20 mouse cellular contexts compared by ENCODE assay signal in genomic region chr10:62215633-62216032, GRCm38 (mm10). TPM values are rescaled to one million over a fixed set of nuclear protein-coding genes. Genes with fewer than 3 reads are reported as not detected.
DNase-seq lines count a peak whose midpoint lies in the region; ATAC-seq and TF ChIP-seq lines count a peak whose summit lies in the region.
"Had no signal": no experiment of that assay in that cellular context is flagged by ENCODE, and none has a peak within 500 bp of the region (broad histone marks: within the 10 kb centered on the region; RNA-seq: fewer than 3 reads in every experiment).

No protein-coding gene starts in this region.

- WGBS in heart, embryonic 10.5 days, result 91% methylated on average over 8 of the region's 8 CpGs
- WGBS in intestine, embryonic 16.5 days, result 90% methylated on average over 8 of the region's 8 CpGs
- 65% methylated on average over 8 of the region's 8 CpGs for WGBS in liver, postnatal 0 days (ENCODE audit: insufficient replicate concordance)

- TF ChIP-seq EP300 in MEL (IDR thresholded peaks at IDR 0.05; ENCODE audit: low read depth in 1 of 2, low read length in 2 of 2), result no peak
- TF ChIP-seq EP300 in liver, postnatal 0 days (IDR thresholded peaks at IDR 0.05; ENCODE audit: low read depth), result no peak

- H3K4me2 ChIP-seq in intestine, embryonic 16.5 days (ENCODE audit: low read depth, low read length), result no peak overlapping the region
- H3K4me2 ChIP-seq in liver, postnatal 0 days (ENCODE audit: low read depth, low read length), result peak overlapping the region; percentile 58
- H3K4me2 ChIP-seq: heart, embryonic 13.5 days; hindbrain, embryonic 14.5 days; limb, embryonic 13.5 days; neural tube, embryonic 13.5 days had no signal

- H3K9me3 ChIP-seq in heart, embryonic 10.5 days, result no peaks in the 10 kb centered on the region
- no peaks in the 10 kb centered on the region for H3K9me3 ChIP-seq in MEL (replicated peaks; ENCODE audit: insufficient read depth, low read length)
- no peaks in the 10 kb centered on the region for H3K9me3 ChIP-seq in intestine, embryonic 16.5 days (ENCODE audit: control insufficient read depth, low read length)
- H3K9me3 ChIP-seq in liver, postnatal 0 days (ENCODE audit: low read length), result no peaks in the 10 kb centered on the region
- H3K9me3 ChIP-seq: heart, embryonic 13.5 days; limb, embryonic 13.5 days; midbrain, embryonic 10.5 days; neural tube, embryonic 13.5 days had no signal

- H3K9ac ChIP-seq in MEL (ENCODE audit: control insufficient read depth, low read depth, low read length, poor library complexity, severe bottlenecking), result peak overlapping the region; percentile 83
- no peak overlapping the region; the same call in 1 of the 2 replicates for H3K9ac ChIP-seq in intestine, embryonic 16.5 days (ENCODE audit: low read depth, low read length)
- peak overlapping the region; percentile 34; the same call in 1 of the 2 replicates for H3K9ac ChIP-seq in liver, postnatal 0 days (replicated peaks)
- H3K9ac ChIP-seq: heart, embryonic 13.5 days; hindbrain, embryonic 14.5 days; limb, embryonic 13.5 days; neural tube, embryonic 13.5 days had no signal

- no peak for TF ChIP-seq RAD21 in MEL (IDR thresholded peaks at IDR 0.05; ENCODE audit: low read depth, low read length)

- no peak for ATAC-seq in intestine, embryonic 16.5 days
- ATAC-seq in liver, postnatal 0 days, result peak; percentile 35

- no peaks in the 10 kb centered on the region for H3K36me3 ChIP-seq in heart, embryonic 10.5 days
- H3K36me3 ChIP-seq in MEL (ENCODE audit: control insufficient read depth in 1 of 2, insufficient read depth in 2 of 2, low read length in 2 of 2), result peaks cover 0 to 19% of the 10 kb centered on the region in 2 experiments; a peak in 2 of 4 replicates
- H3K36me3 ChIP-seq in intestine, embryonic 16.5 days (ENCODE audit: control insufficient read depth, insufficient read depth, low read length), result no peaks in the 10 kb centered on the region
- no peaks in the 10 kb centered on the region for H3K36me3 ChIP-seq in liver, postnatal 0 days (replicated peaks; ENCODE audit: insufficient read depth, low read length)
- H3K36me3 ChIP-seq: heart, embryonic 13.5 days; limb, embryonic 13.5 days; midbrain, embryonic 10.5 days; neural tube, embryonic 13.5 days had no signal

- no peaks in the 10 kb centered on the region for H3K27me3 ChIP-seq in heart, embryonic 10.5 days (ENCODE audit: insufficient read depth, poor library complexity, severe bottlenecking)
- H3K27me3 ChIP-seq in MEL (ENCODE audit: control insufficient read depth in 1 of 2, insufficient read depth in 2 of 2, low read length in 2 of 2), result no peaks in the 10 kb centered on the region
- no peaks in the 10 kb centered on the region for H3K27me3 ChIP-seq in intestine, embryonic 16.5 days (replicated peaks; ENCODE audit: control insufficient read depth, insufficient read depth, low read length)
- no peaks in the 10 kb centered on the region for H3K27me3 ChIP-seq in liver, postnatal 0 days (ENCODE audit: insufficient read depth, low read length)
- H3K27me3 ChIP-seq: heart, embryonic 13.5 days; limb, embryonic 13.5 days; neural tube, embryonic 13.5 days had no signal

- peaks cover 1% of the 10 kb centered on the region; the same call in 1 of the 2 replicates for H3K79me2 ChIP-seq in MEL (ENCODE audit: control insufficient read depth, insufficient read depth, low read length, poor library complexity)

- peaks cover 26% of the 10 kb centered on the region for H3K4me1 ChIP-seq in heart, embryonic 10.5 days
- peaks cover 8 to 41% of the 10 kb centered on the region in 2 experiments for H3K4me1 ChIP-seq in MEL (ENCODE audit: control insufficient read depth in 1 of 2, insufficient read depth in 2 of 2, low read length in 2 of 2)
- peaks cover 34% of the 10 kb centered on the region for H3K4me1 ChIP-seq in intestine, embryonic 16.5 days (ENCODE audit: control insufficient read depth, insufficient read depth, low read length)
- peaks cover 31% of the 10 kb centered on the region for H3K4me1 ChIP-seq in liver, postnatal 0 days (ENCODE audit: insufficient read depth)

- no peak for TF ChIP-seq CTCF in MEL (IDR thresholded peaks at IDR 0.05 in 2 of 3, conservative IDR thresholded peaks at IDR 0.05 in 1 of 3; ENCODE audit: control insufficient read depth in 1 of 3, insufficient read depth in 1 of 3, low read depth in 2 of 3, low read length in 3 of 3, poor library complexity in 1 of 3, severe bottlenecking in 1 of 3)
- TF ChIP-seq CTCF in liver, postnatal 0 days (IDR thresholded peaks at IDR 0.05; ENCODE audit: low read depth), result no peak

- peak overlapping the region; percentile 3 for H3K27ac ChIP-seq in heart, embryonic 10.5 days
- H3K27ac ChIP-seq in MEL (ENCODE audit: control insufficient read depth, low read depth, low read length), result peak overlapping the region; percentile 100
- H3K27ac ChIP-seq in intestine, embryonic 16.5 days (ENCODE audit: low read length), result peak overlapping the region; percentile 58
- peak overlapping the region; percentile 75 for H3K27ac ChIP-seq in liver, postnatal 0 days (ENCODE audit: low read depth)
- H3K27ac ChIP-seq: limb, embryonic 13.5 days; midbrain, embryonic 10.5 days had no signal

- DNase-seq in heart, embryonic 10.5 days (ENCODE audit: low spot score), result no peak
- DNase-seq in heart, postnatal 4 days, result no peak
- peak; percentile 65 for DNase-seq in MEL (ENCODE audit: low read depth, low spot score)
- peak; percentile 21 for DNase-seq in liver, postnatal 0 days
- DNase-seq in yolk sac, embryonic 10.5 days (ENCODE audit: low spot score), result no peak
- DNase-seq in right cerebral cortex, postnatal 14 days, result no peak
- DNase-seq in cerebellum, postnatal 4 days (ENCODE audit: low spot score in 2 of 2), result no peak
- DNase-seq: cerebellum, adult 9-10 months; gastrocnemius, postnatal 14 days; kidney, adult 2 months; layer of hippocampus, postnatal 36 days; lung, postnatal 14 days; spleen, adult 18-20 months had no signal

- TF ChIP-seq POLR2A in MEL (IDR thresholded peaks at IDR 0.05; ENCODE audit: control insufficient read depth in 1 of 2, insufficient read depth in 1 of 2, low read depth in 1 of 2, low read length in 2 of 2, poor library complexity in 1 of 2), result no peak

- no peak overlapping the region for H3K4me3 ChIP-seq in heart, embryonic 10.5 days
- H3K4me3 ChIP-seq in MEL (ENCODE audit: control insufficient read depth in 1 of 2, insufficient read depth in 1 of 2, low read depth in 2 of 2, low read length in 2 of 2), result peak overlapping the region; percentile 62 to 63
- H3K4me3 ChIP-seq in intestine, embryonic 16.5 days (ENCODE audit: low read length), result no peak overlapping the region
- no peak overlapping the region for H3K4me3 ChIP-seq in liver, postnatal 0 days (ENCODE audit: low read depth, low read length)
- H3K4me3 ChIP-seq: heart, embryonic 13.5 days; limb, embryonic 13.5 days; midbrain, embryonic 10.5 days; neural tube, embryonic 13.5 days had no signal

TF ChIP-seq in MEL, 35 proteins besides CTCF, POLR2A, EP300 and RAD21:
- TF ChIP-seq POLR2AphosphoS5 (IDR thresholded peaks at IDR 0.05; ENCODE audit: borderline replicate concordance, low read depth, low read length), result no peak
- peak; percentile 55 for TF ChIP-seq MXI1 (IDR thresholded peaks at IDR 0.05; ENCODE audit: low read depth, low read length)
- TF ChIP-seq CHD2 (IDR thresholded peaks at IDR 0.05; ENCODE audit: low read length), result no peak
- no peak for TF ChIP-seq TCF12 (IDR thresholded peaks at IDR 0.05; ENCODE audit: low read depth, low read length)
- TF ChIP-seq CHD1 (IDR thresholded peaks at IDR 0.05; ENCODE audit: low read depth, low read length), result peak; percentile 62; the same call in 1 of the 2 replicates
- peak; percentile 54; the same call in 1 of the 2 replicates for TF ChIP-seq MAX (IDR thresholded peaks at IDR 0.05; ENCODE audit: low read length)
- TF ChIP-seq ELF1 (IDR thresholded peaks at IDR 0.05; ENCODE audit: low read depth, low read length), result 0 out of 2 replicates have a peak, but pooled peaks have one; percentile 0
- peak; percentile 22; the same call in 1 of the 2 replicates for TF ChIP-seq USF1 (IDR thresholded peaks at IDR 0.05; ENCODE audit: low read depth, low read length)
- TF ChIP-seq UBTF (IDR thresholded peaks at IDR 0.05; ENCODE audit: borderline replicate concordance, insufficient read depth, low read depth, low read length), result no peak
- no peak for TF ChIP-seq GATA1 (IDR thresholded peaks at IDR 0.05; ENCODE audit: low read depth, low read length)
- peak; percentile 80 for TF ChIP-seq BHLHE40 (IDR thresholded peaks at IDR 0.05; ENCODE audit: borderline replicate concordance, low read depth, low read length)
- no peak for TF ChIP-seq ZNF384 (IDR thresholded peaks at IDR 0.05; ENCODE audit: low read depth, low read length)
- 0 out of 2 replicates have a peak, but pooled peaks have one; percentile 29 for TF ChIP-seq NRF1 (IDR thresholded peaks at IDR 0.05; ENCODE audit: insufficient read depth, low read depth, low read length, poor library complexity, severe bottlenecking)

RNA-seq across cellular contexts. Expression of gene Tspan15, which starts 15.4 kb away (rescaled TPM):
- polyA plus RNA-seq in heart, embryonic 10.5 days (2016; fragmentation: Nextera tagmentation; extraction: Ambion mirVana), result 7.7 and 13.9 TPM in 2 replicates
- total RNA-seq in heart, postnatal 4 days (2021), result 10 to 100 TPM; 10.1 to 10.3 TPM
- 0.23 and 0.52 TPM in 2 replicates for total RNA-seq in MEL (2012; rRNA removed)
- 1 to 10 TPM in 1 of 2 experiments, not detected in 1; 2.2 TPM for polyA plus RNA-seq in MEL (2012; ENCODE audit: insufficient read depth in 1 of 2, insufficient read length in 2 of 2, low read depth in 1 of 2, low replicate concordance in 2 of 2, missing spikeins in 1 of 2)
- 86.3 and 92.1 TPM in 2 replicates for polyA plus RNA-seq in intestine, embryonic 16.5 days (2015; fragmentation: Nextera tagmentation; extraction: Ambion mirVana)
- 11.5 and 13.0 TPM in 2 replicates for polyA plus RNA-seq in liver, postnatal 0 days (2015; fragmentation: Nextera tagmentation; extraction: Ambion mirVana)

RNA-seq across cellular contexts. Expression of gene Tacr2, which starts 36.6 kb away (rescaled TPM):
- polyA plus RNA-seq in heart, embryonic 10.5 days (2016; fragmentation: Nextera tagmentation; extraction: Ambion mirVana), result not detected in 2 replicates
- not detected for total RNA-seq in heart, postnatal 4 days (2021)
- total RNA-seq in MEL (2012; rRNA removed), result not detected in 2 replicates
- polyA plus RNA-seq in MEL (2012; ENCODE audit: insufficient read depth in 1 of 2, insufficient read length in 2 of 2, low read depth in 1 of 2, low replicate concordance in 2 of 2, missing spikeins in 1 of 2), result under 1 TPM in 1 of 2 experiments, not detected in 1; 0.06 TPM
- polyA plus RNA-seq in intestine, embryonic 16.5 days (2015; fragmentation: Nextera tagmentation; extraction: Ambion mirVana), result 0.98 and 1.2 TPM in 2 replicates
- not detected in 2 replicates for polyA plus RNA-seq in liver, postnatal 0 days (2015; fragmentation: Nextera tagmentation; extraction: Ambion mirVana)
- total RNA-seq: gastrocnemius, postnatal 14 days; layer of hippocampus, postnatal 36 days; monocyte, adult 5-6 weeks had no signal
- polyA plus RNA-seq: heart, embryonic 13.5 days; kidney, adult 2 months; limb, embryonic 13.5 days; midbrain, embryonic 10.5 days had no signal

Comparison
In these comparisons a context has a peak if more than half of its experiments do, and no peak if none do; other contexts are left out.
1. DNase-seq: peak in MEL (single experiment) and liver, postnatal 0 days (single experiment); none in heart, embryonic 10.5 days (single experiment), heart, postnatal 4 days (single experiment), yolk sac, embryonic 10.5 days (single experiment), right cerebral cortex, postnatal 14 days (single experiment) and cerebellum, postnatal 4 days (0 of 2).
2. H3K27ac ChIP-seq: peak in every context shown above with its lines; median percentile 100 in MEL; 75 in liver, postnatal 0 days; 58 in intestine, embryonic 16.5 days; 3 in heart, embryonic 10.5 days.
3. H3K4me3 ChIP-seq: peak in MEL (2 of 2); none in heart, embryonic 10.5 days (single experiment), intestine, embryonic 16.5 days (single experiment) and liver, postnatal 0 days (single experiment).